Mouse (Mus musculus): Measurements from ENCODE around the gene Stab1. TPM values are rescaled to one million over a fixed set of nuclear protein-coding genes. Genes with fewer than 3 reads are reported as not detected.
A peak's percentile ranks its signal among the peaks of the same experiment; 100 is the strongest.

The Stab1 gene
- 10 to 100 TPM; 74.5 to 78.7 TPM for total RNA-seq (2021)
- long read RNA-seq, experiment 1, partial matches to known transcripts, result 14 of 15 reads
- long read RNA-seq, experiment 1, other reads (novel, unspliced or antisense), result 1 of 15 reads
- long read RNA-seq, experiment 2, partial matches to known transcripts, result 17 of 24 reads
- long read RNA-seq, experiment 2, other reads (novel, unspliced or antisense), result 5 of 24 reads

- intact Hi-C loops (cut with DNase I), result no loop called here
- peak; percentile 59 to 61 for DNase-seq
Measured at GRCm38 (mm10) chr14:31168425-31168824, at the start of gene Stab1. Stab1 (minus strand) TSS chr14:31168641.

- DNase-seq, result peak; percentile 68 to 71
- intact Hi-C loops (cut with DNase I), result loop anchor here (5.0 kb wide), 1 partner anchor 35 kb away; the partner anchor contains the start of genes Bap1 and Phf7
Measured at GRCm38 (mm10) chr14:31217666-31218065, 49.2 kb upstream of the Stab1 start, which contains the start of gene Sema3g. Sema3g (plus strand) TSS chr14:31217860.

GRCm38 (mm10) chr14:31216846-31217245 is 48.4 kb upstream of the Stab1 start, which contains the start of gene Nisch:
Nisch (minus strand) TSS chr14:31216946.
- DNase-seq, result no peak
- intact Hi-C loops (cut with DNase I), result loop anchor here (5.0 kb wide), 1 partner anchor 35 kb away; the partner anchor contains the start of genes Bap1 and Phf7

GRCm38 (mm10) chr14:31215157-31216002 is 46.9 kb upstream of the Stab1 start:
- intact Hi-C loops (cut with DNase I), result loop anchor here (1.0 to 5.0 kb wide), 2 partner anchors 18 to 37 kb away; partner anchors contain the start of genes Bap1 and Phf7
- DNase-seq, result peak; percentile 67 to 83

GRCm38 (mm10) chr14:31214684-31215083 is 46.2 kb upstream of the Stab1 start:
- intact Hi-C loops (cut with DNase I), result loop anchor here (1.0 to 5.0 kb wide), 2 partner anchors 19 to 38 kb away; partner anchors contain the start of genes Bap1 and Phf7
- DNase-seq, result no peak

GRCm38 (mm10) chr14:31213868-31214267 is 45.4 kb upstream of the Stab1 start:
- intact Hi-C loops (cut with DNase I), result no loop called here
- DNase-seq, result no peak

- DNase-seq, result no peak
- intact Hi-C loops (cut with DNase I), result no loop called here
Measured at GRCm38 (mm10) chr14:31212499-31212898, 44.1 kb upstream of the Stab1 start.

GRCm38 (mm10) chr14:31211854-31212253 is 43.4 kb upstream of the Stab1 start:
- no peak for DNase-seq
- intact Hi-C loops (cut with DNase I), result no loop called here

GRCm38 (mm10) chr14:31209133-31209557 is 40.7 kb upstream of the Stab1 start:
- DNase-seq, result peak; percentile 56 to 67

GRCm38 (mm10) chr14:31208084-31208483 is 39.6 kb upstream of the Stab1 start, which contains the start of gene Tnnc1:
Tnnc1 (plus strand) TSS chr14:31208312.
- DNase-seq, result peak; percentile 57 to 71
- intact Hi-C loops (cut with DNase I), result loop anchor here (5.0 kb wide), 1 partner anchor 129 kb away; the partner anchor contains the start of gene Capn7

More at GRCm38 (mm10) chr14:31209133-31209557, 40.7 kb upstream of the Stab1 start:
- intact Hi-C loops (cut with DNase I), result loop anchor here (5.0 kb wide), 1 partner anchor 128 kb away; the partner anchor contains the start of gene Capn7

GRCm38 (mm10) chr14:31207070-31207830 is 38.8 kb upstream of the Stab1 start:
- DNase-seq, result no peak

GRCm38 (mm10) chr14:31206472-31206981 is 38.1 kb upstream of the Stab1 start:
- intact Hi-C loops (cut with DNase I), result loop anchor here (5.0 kb wide), 1 partner anchor 131 kb away; the partner anchor contains the start of gene Capn7

More at GRCm38 (mm10) chr14:31207070-31207830, 38.8 kb upstream of the Stab1 start:
- intact Hi-C loops (cut with DNase I), result loop anchor here (5.0 kb wide), 1 partner anchor 130 kb away; the partner anchor contains the start of gene Capn7

GRCm38 (mm10) chr14:31205562-31206467 is 37.4 kb upstream of the Stab1 start:
- peak; percentile 69 to 70 for DNase-seq
- intact Hi-C loops (cut with DNase I), result loop anchor here (5.0 kb wide), 1 partner anchor 131 kb away; the partner anchor contains the start of gene Capn7

More at GRCm38 (mm10) chr14:31206472-31206981, 38.1 kb upstream of the Stab1 start:
- DNase-seq, result peak; percentile 97 to 98

GRCm38 (mm10) chr14:31205244-31205561 is 36.8 kb upstream of the Stab1 start:
- intact Hi-C loops (cut with DNase I), result loop anchor here (5.0 kb wide), 1 partner anchor 132 kb away; the partner anchor contains the start of gene Capn7
- DNase-seq, result no peak

GRCm38 (mm10) chr14:31204844-31205243 is 36.4 kb upstream of the Stab1 start:
- intact Hi-C loops (cut with DNase I), result loop anchor here (5.0 kb wide), 1 partner anchor 132 kb away; the partner anchor contains the start of gene Capn7
- no peak for DNase-seq

- intact Hi-C loops (cut with DNase I), result no loop called here
- DNase-seq, result no peak
Measured at GRCm38 (mm10) chr14:31200038-31200437, 31.6 kb upstream of the Stab1 start.

- DNase-seq, result no peak
- intact Hi-C loops (cut with DNase I), result no loop called here
Measured at GRCm38 (mm10) chr14:31199599-31199998, 31.2 kb upstream of the Stab1 start.
